Mouse (Mus musculus): Measurements from ENCODE around the gene Ube2j1. TPM values are rescaled to one million over a fixed set of nuclear protein-coding genes. Genes with fewer than 3 reads are reported as not detected.
"Not testable (repeated sequence)": the region's sequence is repeated elsewhere in the genome, so short reads cannot be mapped to it uniquely, and the experiment has no call there.

Gene Ube2j1
- polyA plus RNA-seq, 1 experiment from 2014 or later = 30.2 TPM

DNA sequence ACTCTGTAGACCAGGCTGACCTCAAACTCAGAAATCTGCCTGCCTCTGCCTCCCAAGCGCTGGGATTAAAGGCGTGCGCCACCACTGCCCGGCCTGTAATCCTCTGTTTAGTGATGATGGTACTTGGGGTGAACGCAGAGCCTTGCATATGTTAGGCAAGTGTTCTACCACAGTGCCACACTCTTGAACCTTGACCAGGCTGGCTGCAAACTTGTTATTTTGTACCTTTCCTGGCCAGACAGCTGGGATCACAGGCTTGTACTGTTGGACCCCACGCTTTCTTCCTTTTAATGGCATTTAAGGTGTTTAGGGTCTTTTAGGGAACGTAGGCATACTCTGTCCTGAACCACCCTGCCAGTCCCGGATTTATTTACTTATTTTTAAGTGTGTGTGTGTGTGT, 32.2 kb upstream of the Ube2j1 start:
- no peak overlapping the region for H3K4me3 ChIP-seq (ENCODE audit: control insufficient read depth in 1 of 2, insufficient read depth in 1 of 2, low read depth in 1 of 2, low read length in 2 of 2)
- H3K36me3 ChIP-seq (ENCODE audit: control insufficient read depth, insufficient read depth, low read length) = peaks cover 21% of the 10 kb centered on the region
- no peak overlapping the region for H3K9ac ChIP-seq (ENCODE audit: low read length)
- no peaks in the 10 kb centered on the region for H3K27me3 ChIP-seq (ENCODE audit: control insufficient read depth, insufficient read depth, low read length)
- no peak overlapping the region for H3K4me2 ChIP-seq (ENCODE audit: low read length)
- H3K4me1 ChIP-seq (ENCODE audit: control insufficient read depth in 2 of 2, insufficient read depth in 2 of 2, low read length in 2 of 2) = no peaks in the 10 kb centered on the region
- ATAC-seq (ENCODE audit: insufficient number of reproducible peaks, insufficient read depth, low FRiP score, low read depth) = no peak
- no peak overlapping the region for H3K27ac ChIP-seq (replicated peaks in 1 of 2; ENCODE audit: control insufficient read depth in 1 of 2, insufficient read depth in 1 of 2, low read depth in 2 of 2, low read length in 2 of 2)
- 92% methylated on average over 8 of the region's 8 CpGs for WGBS
- no peaks in the 10 kb centered on the region for H3K9me3 ChIP-seq (ENCODE audit: control insufficient read depth, low read length)

DNA sequence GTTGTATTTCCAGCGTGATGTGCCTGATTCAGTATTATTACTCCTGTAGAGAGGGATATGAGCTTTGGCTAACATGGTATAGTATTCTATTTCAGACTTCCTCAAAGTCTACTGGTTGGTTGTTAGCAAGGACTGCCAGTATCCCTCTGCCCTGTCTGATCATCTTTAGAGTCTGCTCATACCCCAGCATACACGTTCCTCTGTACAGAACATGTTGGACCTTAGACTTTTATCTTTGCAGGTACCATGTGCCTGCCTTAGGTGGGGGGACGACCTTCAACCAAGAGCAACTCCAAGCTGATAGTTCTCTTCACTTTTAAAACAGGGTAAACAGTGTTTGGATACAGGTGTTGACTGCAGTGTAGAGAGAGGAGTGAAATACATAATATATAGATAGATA, 29.1 kb upstream of the Ube2j1 start:
- no peaks in the 10 kb centered on the region for H3K4me1 ChIP-seq (ENCODE audit: control insufficient read depth in 2 of 2, insufficient read depth in 2 of 2, low read length in 2 of 2)
- no peaks in the 10 kb centered on the region for H3K9me3 ChIP-seq (ENCODE audit: control insufficient read depth, low read length)
- no peak overlapping the region for H3K4me2 ChIP-seq (ENCODE audit: low read length)
- H3K4me3 ChIP-seq (ENCODE audit: control insufficient read depth in 1 of 2, insufficient read depth in 1 of 2, low read depth in 1 of 2, low read length in 2 of 2) = no peak overlapping the region
- H3K27me3 ChIP-seq (ENCODE audit: control insufficient read depth, insufficient read depth, low read length) = no peaks in the 10 kb centered on the region
- H3K36me3 ChIP-seq (ENCODE audit: control insufficient read depth, insufficient read depth, low read length) = peaks cover 37% of the 10 kb centered on the region
- no peak overlapping the region for H3K9ac ChIP-seq (ENCODE audit: low read length)
- 75% methylated on average over 3 of the region's 3 CpGs for WGBS
- no peak overlapping the region for H3K27ac ChIP-seq (replicated peaks in 1 of 2; ENCODE audit: control insufficient read depth in 1 of 2, insufficient read depth in 1 of 2, low read depth in 2 of 2, low read length in 2 of 2)
- ATAC-seq (ENCODE audit: insufficient number of reproducible peaks, insufficient read depth, low FRiP score, low read depth) = no peak

DNA sequence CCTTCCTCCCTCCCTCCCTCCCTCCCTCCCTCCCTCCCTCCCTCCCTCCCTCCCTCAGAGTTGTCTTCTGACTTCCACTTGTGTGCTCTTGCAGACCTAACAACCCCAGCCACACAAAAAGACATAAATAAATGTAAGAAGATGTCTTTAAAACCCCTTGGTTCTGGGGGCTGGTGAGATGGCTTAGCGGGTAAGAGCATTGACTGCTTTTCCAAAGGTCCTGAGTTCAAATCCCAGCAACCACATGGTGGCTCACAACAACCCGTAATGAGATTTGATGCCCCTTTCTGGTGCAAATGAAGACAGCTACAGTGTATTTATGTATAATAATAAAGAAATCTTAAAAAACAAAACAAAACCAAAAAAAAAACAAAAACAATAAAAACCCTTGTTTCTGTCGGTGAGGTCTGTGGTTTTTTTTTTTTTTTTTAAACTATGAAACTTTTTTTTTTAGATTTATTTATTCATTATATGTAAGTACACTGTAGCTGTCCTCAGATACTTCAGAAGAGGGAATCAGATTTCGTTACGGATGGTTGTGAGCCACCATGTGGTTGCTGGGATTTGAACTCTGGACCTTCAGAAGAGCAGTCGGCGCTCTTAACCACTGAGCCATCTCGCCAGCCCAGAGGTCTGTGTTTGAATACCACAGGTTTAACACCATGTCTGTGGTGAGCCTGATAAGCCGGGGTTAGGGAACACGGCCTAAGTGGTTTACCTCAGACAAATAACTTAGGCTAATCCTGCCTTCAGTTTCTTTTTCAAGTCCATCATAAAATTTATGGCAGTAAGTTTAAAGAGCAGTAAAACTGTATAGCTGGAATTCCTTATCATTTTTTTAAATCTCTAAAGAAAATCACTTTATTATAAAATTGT, 25.4 kb upstream of the Ube2j1 start:
- not testable (repeated sequence) for H3K4me3 ChIP-seq (ENCODE audit: control insufficient read depth in 1 of 2, insufficient read depth in 1 of 2, low read depth in 1 of 2, low read length in 2 of 2); H3K4me2 ChIP-seq (ENCODE audit: low read length); ATAC-seq (ENCODE audit: insufficient number of reproducible peaks, insufficient read depth, low FRiP score, low read depth); H3K27me3 ChIP-seq (ENCODE audit: control insufficient read depth, insufficient read depth, low read length); H3K27ac ChIP-seq (replicated peaks in 1 of 2; ENCODE audit: control insufficient read depth in 1 of 2, insufficient read depth in 1 of 2, low read depth in 2 of 2, low read length in 2 of 2); H3K4me1 ChIP-seq (ENCODE audit: control insufficient read depth in 2 of 2, insufficient read depth in 2 of 2, low read length in 2 of 2); H3K9ac ChIP-seq (ENCODE audit: low read length); H3K9me3 ChIP-seq (ENCODE audit: control insufficient read depth, low read length)
- WGBS = 91% methylated on average over 10 of the region's 10 CpGs
- H3K36me3 ChIP-seq (ENCODE audit: control insufficient read depth, insufficient read depth, low read length) = peaks cover 39% of the 10 kb centered on the region

DNA sequence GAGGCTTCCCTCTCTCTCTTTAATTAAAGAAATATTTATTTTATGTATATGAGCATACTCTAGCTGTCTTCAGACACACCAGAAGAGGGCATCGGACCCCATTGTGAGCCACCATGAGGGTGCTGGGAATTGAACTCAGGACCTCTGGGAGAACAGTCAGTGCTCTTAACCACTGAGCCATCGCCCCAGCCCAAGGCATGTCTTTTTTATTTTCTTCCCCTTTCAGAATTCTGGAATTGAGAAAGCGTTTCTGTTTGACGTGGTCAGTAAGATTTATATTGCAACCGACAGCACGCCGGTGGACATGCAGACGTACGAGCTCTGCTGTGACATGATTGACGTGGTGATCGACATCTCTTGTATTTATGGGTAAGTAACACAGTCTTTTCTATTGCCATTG, 24.4 kb upstream of the Ube2j1 start:
- no peaks in the 10 kb centered on the region for H3K9me3 ChIP-seq (ENCODE audit: control insufficient read depth, low read length)
- no peak for ATAC-seq (ENCODE audit: insufficient number of reproducible peaks, insufficient read depth, low FRiP score, low read depth)
- H3K27ac ChIP-seq (replicated peaks in 1 of 2; ENCODE audit: control insufficient read depth in 1 of 2, insufficient read depth in 1 of 2, low read depth in 2 of 2, low read length in 2 of 2) = no peak overlapping the region
- H3K4me1 ChIP-seq (ENCODE audit: control insufficient read depth in 2 of 2, insufficient read depth in 2 of 2, low read length in 2 of 2) = no peaks in the 10 kb centered on the region; a peak in 1 of 4 replicates
- peaks cover 39% of the 10 kb centered on the region for H3K36me3 ChIP-seq (ENCODE audit: control insufficient read depth, insufficient read depth, low read length)
- no peak overlapping the region for H3K4me2 ChIP-seq (ENCODE audit: low read length)
- H3K9ac ChIP-seq (ENCODE audit: low read length) = no peak overlapping the region
- WGBS = 91% methylated on average over 11 of the region's 11 CpGs
- no peak overlapping the region for H3K4me3 ChIP-seq (ENCODE audit: control insufficient read depth in 1 of 2, insufficient read depth in 1 of 2, low read depth in 1 of 2, low read length in 2 of 2)
- no peaks in the 10 kb centered on the region for H3K27me3 ChIP-seq (ENCODE audit: control insufficient read depth, insufficient read depth, low read length)

DNA sequence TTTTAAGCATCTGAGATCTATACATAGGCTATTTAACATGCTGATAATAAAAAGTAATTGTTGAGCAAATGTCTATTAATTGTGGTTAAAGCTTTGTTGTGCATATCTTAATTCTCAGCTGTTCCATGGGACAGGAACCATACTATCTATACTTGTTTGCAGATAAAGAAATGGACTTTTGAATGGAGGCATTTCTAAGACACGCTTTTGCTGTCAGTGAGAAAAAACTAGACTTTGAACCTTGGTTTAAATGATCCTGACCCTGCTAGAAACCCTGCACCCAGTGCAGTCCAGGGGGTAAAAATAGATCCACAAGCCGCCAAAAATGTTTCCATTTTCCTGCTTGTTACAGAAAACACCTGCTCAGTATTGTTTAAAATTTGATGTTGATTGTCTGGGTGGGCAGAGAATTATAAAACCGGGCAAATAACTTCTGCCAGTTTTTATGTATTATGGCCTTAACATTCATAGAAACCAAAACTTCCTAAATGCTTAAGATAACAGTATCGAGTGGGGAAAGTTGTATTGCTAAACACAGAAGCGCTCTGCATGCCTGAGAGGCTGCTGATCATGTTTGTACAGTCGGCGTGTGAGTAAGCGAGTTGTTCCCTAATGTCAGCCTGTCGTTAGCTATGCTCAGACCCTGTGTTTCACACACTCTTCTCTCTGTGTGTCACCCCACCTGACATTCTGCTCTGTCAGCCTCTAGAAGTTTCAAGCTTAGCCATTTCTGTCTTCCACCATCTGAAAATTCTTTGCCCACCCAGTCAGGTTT, 23.6 kb upstream of the Ube2j1 start:
- WGBS = 50% methylated on average over 9 of the region's 9 CpGs
- peaks cover 43% of the 10 kb centered on the region for H3K36me3 ChIP-seq (ENCODE audit: control insufficient read depth, insufficient read depth, low read length)
- no peak overlapping the region for H3K9ac ChIP-seq (ENCODE audit: low read length)
- ATAC-seq (ENCODE audit: insufficient number of reproducible peaks, insufficient read depth, low FRiP score, low read depth) = no peak
- H3K9me3 ChIP-seq (ENCODE audit: control insufficient read depth, low read length) = no peaks in the 10 kb centered on the region
- no peak overlapping the region for H3K4me2 ChIP-seq (ENCODE audit: low read length)
- no peaks in the 10 kb centered on the region for H3K27me3 ChIP-seq (ENCODE audit: control insufficient read depth, insufficient read depth, low read length)
- H3K4me1 ChIP-seq (ENCODE audit: control insufficient read depth in 2 of 2, insufficient read depth in 2 of 2, low read length in 2 of 2) = no peaks in the 10 kb centered on the region; a peak in 1 of 4 replicates
- no peak overlapping the region for H3K4me3 ChIP-seq (ENCODE audit: control insufficient read depth in 1 of 2, insufficient read depth in 1 of 2, low read depth in 1 of 2, low read length in 2 of 2)
- H3K27ac ChIP-seq (replicated peaks in 1 of 2; ENCODE audit: control insufficient read depth in 1 of 2, insufficient read depth in 1 of 2, low read depth in 2 of 2, low read length in 2 of 2) = no peak overlapping the region

DNA sequence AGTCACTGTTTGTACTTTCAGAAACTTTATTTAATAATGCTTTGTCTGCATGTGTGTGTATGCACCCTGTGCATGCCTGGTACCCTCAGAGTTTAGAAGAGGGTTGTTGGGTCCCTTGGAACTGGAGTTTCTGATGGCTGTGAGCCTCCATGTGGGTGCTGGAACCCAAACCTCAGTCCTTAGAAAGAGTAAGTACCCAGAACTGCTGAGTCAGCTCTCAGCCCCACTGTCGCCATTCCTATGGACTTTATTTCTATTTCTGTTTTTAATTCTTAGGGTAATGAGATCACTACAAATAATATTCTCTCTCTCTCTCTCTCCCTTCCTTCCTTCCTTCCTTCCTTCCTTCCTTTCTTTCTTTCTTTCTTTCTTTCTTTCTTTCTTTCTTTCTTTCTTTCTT, 21.1 kb upstream of the Ube2j1 start:
- H3K27ac ChIP-seq (replicated peaks in 1 of 2; ENCODE audit: control insufficient read depth in 1 of 2, insufficient read depth in 1 of 2, low read depth in 2 of 2, low read length in 2 of 2) = no peak overlapping the region
- H3K9me3 ChIP-seq (ENCODE audit: control insufficient read depth, low read length) = no peaks in the 10 kb centered on the region
- H3K4me3 ChIP-seq (ENCODE audit: control insufficient read depth in 1 of 2, insufficient read depth in 1 of 2, low read depth in 1 of 2, low read length in 2 of 2) = no peak overlapping the region
- no peaks in the 10 kb centered on the region; a peak in 1 of 4 replicates for H3K4me1 ChIP-seq (ENCODE audit: control insufficient read depth in 2 of 2, insufficient read depth in 2 of 2, low read length in 2 of 2)
- no peak for ATAC-seq (ENCODE audit: insufficient number of reproducible peaks, insufficient read depth, low FRiP score, low read depth)
- no peak overlapping the region for H3K9ac ChIP-seq (ENCODE audit: low read length)
- no peak overlapping the region for H3K4me2 ChIP-seq (ENCODE audit: low read length)
- 88% methylated on average over 1 of the region's 1 CpGs for WGBS
- no peaks in the 10 kb centered on the region for H3K27me3 ChIP-seq (ENCODE audit: control insufficient read depth, insufficient read depth, low read length)
- H3K36me3 ChIP-seq (ENCODE audit: control insufficient read depth, insufficient read depth, low read length) = peaks cover 44% of the 10 kb centered on the region

DNA sequence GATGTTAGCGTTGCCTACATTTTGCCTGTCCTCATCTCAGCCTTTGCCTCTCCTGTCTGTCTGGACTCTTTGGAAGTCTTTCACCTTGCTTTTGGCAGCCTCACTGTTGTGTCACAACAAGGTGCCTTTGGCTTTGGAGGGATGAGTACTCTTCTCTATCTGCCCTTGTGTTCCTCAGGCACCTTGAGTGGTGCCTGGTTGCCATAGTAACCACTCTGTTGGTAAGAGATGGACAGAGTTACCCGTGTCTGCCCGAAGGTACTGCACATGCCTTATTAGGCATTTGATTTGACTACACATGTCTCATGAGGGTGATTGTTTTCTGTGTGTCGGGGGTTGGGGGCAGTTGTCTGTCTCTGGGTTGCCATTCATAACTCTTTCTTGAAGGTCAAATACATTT, 18.7 kb upstream of the Ube2j1 start:
- Histone ChIP-seq H3K27me3 (ENCODE audit: control insufficient read depth, insufficient read depth, low read length) (no peaks in the 10 kb centered on the region), H3K36me3 (ENCODE audit: control insufficient read depth, insufficient read depth, low read length) (peaks cover 26% of the 10 kb centered on the region), H3K4me1 (ENCODE audit: control insufficient read depth in 2 of 2, insufficient read depth in 2 of 2, low read length in 2 of 2) (no peaks in the 10 kb centered on the region; a peak in 1 of 4 replicates), H3K9me3 (ENCODE audit: control insufficient read depth, low read length) (no peaks in the 10 kb centered on the region), H3K9ac (ENCODE audit: low read length) (no peak overlapping the region), H3K4me2 (ENCODE audit: low read length) (no peak overlapping the region), H3K27ac (replicated peaks in 1 of 2; ENCODE audit: control insufficient read depth in 1 of 2, insufficient read depth in 1 of 2, low read depth in 2 of 2, low read length in 2 of 2) (no peak overlapping the region), H3K4me3 (ENCODE audit: control insufficient read depth in 1 of 2, insufficient read depth in 1 of 2, low read depth in 1 of 2, low read length in 2 of 2) (no peak overlapping the region)
- 78% methylated on average over 4 of the region's 4 CpGs for WGBS
- no peak for ATAC-seq (ENCODE audit: insufficient number of reproducible peaks, insufficient read depth, low FRiP score, low read depth)

Data from heart, embryonic 14.5 days (tissue).